In genomic region chr7:110613381-110614132, GRCm38 (mm10) we compare ENCODE assay signal across 8 mouse cellular contexts. TPM values are rescaled to one million over a fixed set of nuclear protein-coding genes. Genes with fewer than 3 reads are reported as not detected.
DNase-seq lines count a peak whose midpoint lies in the region; ATAC-seq and TF ChIP-seq lines count a peak whose summit lies in the region.

No protein-coding gene starts in this region.

- CTCF ChIA-PET in Patski (lab: Charles Lee) = no interaction called here

- no peaks in the 10 kb centered on the region for H3K36me3 ChIP-seq in heart, embryonic 14.5 days (ENCODE audit: control insufficient read depth, insufficient read depth, low read length)

- H3K27ac ChIP-seq in heart, embryonic 14.5 days (replicated peaks in 1 of 2; ENCODE audit: control insufficient read depth in 1 of 2, insufficient read depth in 1 of 2, low read depth in 2 of 2, low read length in 2 of 2) = peak overlapping the region; percentile 87 to 99

- H3K4me2 ChIP-seq in heart, embryonic 14.5 days (ENCODE audit: low read length) = peak overlapping the region; percentile 86

- H3K9ac ChIP-seq in heart, embryonic 14.5 days (ENCODE audit: low read length) = peak overlapping the region; percentile 90

- 4% methylated on average over 17 of the region's 17 CpGs for WGBS in heart, embryonic 14.5 days

- ATAC-seq in Patski = no peak
- ATAC-seq in heart, embryonic 14.5 days (ENCODE audit: insufficient number of reproducible peaks, insufficient read depth, low FRiP score, low read depth) = no peak

- TF ChIP-seq CTCF in Patski (IDR thresholded peaks at IDR 0.05) = no peak

- POLR2A ChIA-PET in Patski (lab: Charles Lee) = no interaction called here

- peak overlapping the region; percentile 73 to 86 for H3K4me3 ChIP-seq in heart, embryonic 14.5 days (ENCODE audit: control insufficient read depth in 1 of 2, insufficient read depth in 1 of 2, low read depth in 1 of 2, low read length in 2 of 2)

- H3K9me3 ChIP-seq in heart, embryonic 14.5 days (ENCODE audit: control insufficient read depth, low read length) = no peaks in the 10 kb centered on the region

- DNase-seq in kidney, postnatal 14 days = peak; percentile 24
- DNase-seq in kidney, postnatal 10 days = no peak
- DNase-seq in Patski (ENCODE audit: low read depth, low spot score) = peak; percentile 20
- peak; percentile 23 for DNase-seq in lung, postnatal 36 days
- no peak for DNase-seq in layer of hippocampus, adult 18-20 months (ENCODE audit: low spot score in 2 of 2)
- no peak for DNase-seq in adrenal gland, adult 18-20 months (ENCODE audit: low spot score in 2 of 2)
- no peak for DNase-seq in testis, postnatal 14 days (ENCODE audit: low spot score)

- H3K27me3 ChIP-seq in Patski = no peaks in the 10 kb centered on the region
- no peaks in the 10 kb centered on the region; the same call in 1 of the 2 replicates for H3K27me3 ChIP-seq in heart, embryonic 14.5 days (ENCODE audit: control insufficient read depth, insufficient read depth, low read length)

- peaks cover 7 to 23% of the 10 kb centered on the region in 2 experiments for H3K4me1 ChIP-seq in heart, embryonic 14.5 days (ENCODE audit: control insufficient read depth in 2 of 2, insufficient read depth in 2 of 2, low read length in 2 of 2)

- in situ Hi-C loops in Patski (cut with MboI; ENCODE audit: low pct_unique_long_range_greater_than_20kb) = no loop called here

RNA-seq across cellular contexts. Expression of gene Sbf2, which starts 1.2 kb away (rescaled TPM):
- polyA plus RNA-seq in Patski (2021) = 41.3 TPM
- polyA plus RNA-seq in heart, embryonic 14.5 days (2014; fragmentation: Nextera tagmentation; extraction: Ambion mirVana) = 37.1 and 38.4 TPM in 2 replicates
- 10 to 100 TPM; 67.6 to 69.0 TPM for total RNA-seq in layer of hippocampus, adult 18-20 months (2021)
- total RNA-seq in adrenal gland, adult 18-20 months (2021) = 10 to 100 TPM; 32.7 to 36.6 TPM

RNA-seq across cellular contexts. Expression of gene Adm, which starts 13.9 kb away (rescaled TPM):
- not detected for polyA plus RNA-seq in Patski (2021)
- 13.7 and 15.3 TPM in 2 replicates for polyA plus RNA-seq in heart, embryonic 14.5 days (2014; fragmentation: Nextera tagmentation; extraction: Ambion mirVana)
- 1 to 10 TPM; 1.5 to 1.6 TPM for total RNA-seq in layer of hippocampus, adult 18-20 months (2021)
- 10 to 100 TPM; 19.2 to 26.4 TPM for total RNA-seq in adrenal gland, adult 18-20 months (2021)

Comparison
In these comparisons a context has a peak if more than half of its experiments do, and no peak if none do; other contexts are left out.
1. DNase-seq: peak in kidney, postnatal 14 days (single experiment), Patski (single experiment) and lung, postnatal 36 days (single experiment); none in kidney, postnatal 10 days (single experiment), layer of hippocampus, adult 18-20 months (0 of 2), adrenal gland, adult 18-20 months (0 of 2) and testis, postnatal 14 days (single experiment).
2. RNA of gene Adm, which starts 13.9 kb away (total RNA-seq): 19.2 to 26.4 TPM in adrenal gland, adult 18-20 months; 1.5 to 1.6 TPM in layer of hippocampus, adult 18-20 months; every median in the first group is over 4 times any median in the second.